Mouse (Mus musculus): Measurements from ENCODE around the gene Cd82.

DNA sequence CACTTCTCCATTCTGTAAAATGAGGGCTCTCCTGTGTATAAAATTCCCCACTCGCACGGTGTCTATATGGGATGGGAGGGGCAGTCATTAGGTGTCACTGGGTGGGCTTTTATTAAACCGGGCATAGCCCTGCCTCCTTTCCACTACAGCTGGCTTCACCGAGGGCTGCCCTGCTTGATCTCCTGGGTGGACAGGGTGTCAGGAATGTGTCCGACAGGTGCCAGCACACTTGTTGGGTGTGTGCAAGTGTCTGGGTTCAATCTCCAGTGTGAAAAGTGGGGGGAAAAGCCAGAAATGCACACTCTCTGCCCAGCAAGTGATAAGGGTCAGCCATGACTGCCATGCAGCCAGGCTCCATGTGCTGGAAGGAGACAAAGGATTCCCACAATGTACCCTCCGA lies 10.9 kb downstream of the Cd82 start:
- TF ChIP-seq CTCF (IDR thresholded peaks at IDR 0.05; ENCODE audit: low read depth, low read length) (no peak), GATA1 (IDR thresholded peaks at IDR 0.05; ENCODE audit: borderline replicate concordance, low read length) (no peak), TAL1 (conservative IDR thresholded peaks at IDR 0.05; ENCODE audit: low read depth, low read length) (no peak), POLR2AphosphoS5 (IDR thresholded peaks at IDR 0.05; ENCODE audit: insufficient replicate concordance, low read depth, low read length) (no peak), GATA2 (IDR thresholded peaks at IDR 0.05; ENCODE audit: borderline replicate concordance, low read depth, low read length) (no peak)
